Mouse (Mus musculus): Measurements from ENCODE around the gene Cacnb2. TPM values are rescaled to one million over a fixed set of nuclear protein-coding genes. Genes with fewer than 3 reads are reported as not detected.

The Cacnb2 gene
- polyA plus RNA-seq (2014; fragmentation: Nextera tagmentation; extraction: Ambion mirVana): 0.73 and 1.2 TPM in 2 replicates

DNA sequence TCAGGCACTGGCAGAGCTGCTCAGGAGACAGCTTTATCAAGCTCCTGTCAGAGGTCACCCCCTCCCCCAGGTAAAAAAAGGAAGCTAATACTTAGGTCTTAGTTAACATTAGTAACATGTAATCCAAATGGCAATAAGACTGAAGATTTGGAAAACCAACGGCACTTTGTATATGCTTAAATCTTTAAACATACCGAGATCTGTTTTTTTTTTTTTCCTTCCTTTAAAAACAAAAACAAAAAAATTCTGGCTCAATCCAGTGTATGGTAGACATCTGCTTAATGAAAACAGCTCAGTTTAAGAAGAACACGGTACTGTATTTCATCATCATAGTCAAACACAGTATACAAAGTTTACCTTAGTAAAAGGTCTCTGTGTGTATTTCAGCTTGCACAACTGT, at the start of gene Cacnb2:
Gene Cacnb2 (plus strand): TSS at position 301 of the 400 bp plus-strand sequence.
- H3K4me2 ChIP-seq (ENCODE audit: low read depth): peak within 1 kb of the TSS; percentile 95
- ATAC-seq (ENCODE audit: insufficient read depth, low FRiP score, low TSS enrichment) (no peak), DNase-seq (ENCODE audit: low spot score) (no peak)
- peaks cover 16% of the 10 kb centered on the region for H3K27me3 ChIP-seq (ENCODE audit: control insufficient read depth, insufficient read depth, low read length)
- H3K9ac ChIP-seq (ENCODE audit: low read length): peak within 1 kb of the TSS; percentile 63
- no peaks in the 10 kb centered on the region for H3K4me1 ChIP-seq (ENCODE audit: control insufficient read depth, insufficient read depth, low read length)
- H3K27ac ChIP-seq (ENCODE audit: low read depth, low read length): no peak within 1 kb of the TSS
- H3K9me3 ChIP-seq (ENCODE audit: control insufficient read depth, low read length): no peaks in the 10 kb centered on the region
- WGBS: 75% methylated on average over 3 of the region's 3 CpGs
- no peaks in the 10 kb centered on the region for H3K36me3 ChIP-seq (ENCODE audit: control insufficient read depth, insufficient read depth, low read length)
- H3K4me3 ChIP-seq (ENCODE audit: low read depth, low read length): peak within 1 kb of the TSS; percentile 38

DNA sequence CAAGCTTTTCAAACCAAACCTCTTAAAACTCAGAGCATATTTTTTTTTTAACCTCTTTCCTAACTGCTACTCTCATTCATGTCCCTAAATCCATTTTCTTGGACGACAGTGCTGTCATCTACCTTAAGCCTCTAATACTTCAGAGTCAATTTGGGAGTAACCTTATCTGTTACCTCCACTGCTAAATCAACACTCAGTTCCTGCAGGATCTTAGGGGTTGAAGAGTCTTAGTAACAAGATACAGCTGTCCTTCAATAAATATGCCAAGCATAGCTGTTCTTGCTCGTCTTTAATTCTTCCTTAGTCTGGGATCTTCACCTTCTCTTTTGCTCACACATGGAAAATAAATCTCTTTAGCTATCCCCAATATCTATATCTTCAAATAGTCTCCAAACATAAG, 34.9 kb upstream of the Cacnb2 start:
- no peak overlapping the region for H3K27ac ChIP-seq (ENCODE audit: low read depth, low read length)
- no peak overlapping the region for H3K9ac ChIP-seq (ENCODE audit: low read length)
- no peak for DNase-seq (ENCODE audit: low spot score)
- 67% methylated on average over 2 of the region's 2 CpGs for WGBS
- H3K36me3 ChIP-seq (ENCODE audit: control insufficient read depth, insufficient read depth, low read length): no peaks in the 10 kb centered on the region
- no peak overlapping the region for H3K4me3 ChIP-seq (ENCODE audit: low read depth, low read length)
- H3K9me3 ChIP-seq (ENCODE audit: control insufficient read depth, low read length): no peaks in the 10 kb centered on the region
- H3K27me3 ChIP-seq (ENCODE audit: control insufficient read depth, insufficient read depth, low read length): no peaks in the 10 kb centered on the region
- no peak overlapping the region for H3K4me2 ChIP-seq (ENCODE audit: low read depth)
- H3K4me1 ChIP-seq (ENCODE audit: control insufficient read depth, insufficient read depth, low read length): no peaks in the 10 kb centered on the region
- no peak for ATAC-seq (ENCODE audit: insufficient read depth, low FRiP score, low TSS enrichment)

DNA sequence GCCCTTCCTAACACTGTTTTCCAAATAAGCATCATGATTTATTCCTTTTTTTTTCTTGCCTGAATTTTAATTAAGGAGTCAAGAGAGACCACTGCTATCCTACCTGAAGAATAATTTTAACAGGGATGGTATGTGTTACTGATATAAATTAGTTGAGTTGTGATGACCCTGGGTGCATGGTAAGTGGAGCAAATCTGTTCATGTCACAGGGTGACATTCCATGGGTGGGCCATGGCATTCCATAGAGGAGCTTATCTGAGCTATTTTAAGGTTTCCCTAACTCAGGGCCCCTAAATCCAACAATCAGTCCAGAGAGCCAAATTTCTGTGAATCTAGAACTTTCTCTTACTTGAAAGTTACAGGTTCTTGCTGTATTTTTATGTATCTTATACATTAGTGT, 31.6 kb upstream of the Cacnb2 start:
- no peak for DNase-seq (ENCODE audit: low spot score)
- Histone ChIP-seq H3K36me3 (ENCODE audit: control insufficient read depth, insufficient read depth, low read length) (no peaks in the 10 kb centered on the region), H3K9me3 (ENCODE audit: control insufficient read depth, low read length) (no peaks in the 10 kb centered on the region), H3K27me3 (ENCODE audit: control insufficient read depth, insufficient read depth, low read length) (no peaks in the 10 kb centered on the region), H3K4me1 (ENCODE audit: control insufficient read depth, insufficient read depth, low read length) (no peaks in the 10 kb centered on the region), H3K9ac (ENCODE audit: low read length) (no peak overlapping the region), H3K4me3 (ENCODE audit: low read depth, low read length) (no peak overlapping the region), H3K4me2 (ENCODE audit: low read depth) (no peak overlapping the region), H3K27ac (ENCODE audit: low read depth, low read length) (no peak overlapping the region)
- no peak for ATAC-seq (ENCODE audit: insufficient read depth, low FRiP score, low TSS enrichment)

DNA sequence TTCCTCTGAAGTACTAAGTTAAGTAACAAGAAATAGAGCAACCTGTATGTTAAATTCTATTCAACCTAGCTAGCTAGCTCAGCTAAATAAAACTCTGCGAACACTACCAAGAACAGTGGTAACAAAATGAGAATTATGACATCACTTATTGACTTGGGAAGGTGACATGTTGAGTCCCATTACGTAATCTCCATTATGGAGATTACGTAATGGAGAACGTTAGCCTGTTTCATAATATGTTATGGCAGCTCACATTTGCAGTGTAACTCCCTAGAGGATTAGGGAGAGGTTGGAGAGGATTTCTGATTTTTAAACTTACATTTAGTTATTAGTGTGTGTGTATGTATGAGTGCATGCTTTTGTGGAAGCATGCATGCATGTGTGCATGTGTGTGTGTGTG, 13.3 kb upstream of the Cacnb2 start:
- 89% methylated on average over 4 of the region's 4 CpGs for WGBS
- Histone ChIP-seq H3K4me2 (ENCODE audit: low read depth) (no peak overlapping the region), H3K4me3 (ENCODE audit: low read depth, low read length) (no peak overlapping the region), H3K27ac (ENCODE audit: low read depth, low read length) (no peak overlapping the region), H3K27me3 (ENCODE audit: control insufficient read depth, insufficient read depth, low read length) (no peaks in the 10 kb centered on the region), H3K9ac (ENCODE audit: low read length) (no peak overlapping the region), H3K9me3 (ENCODE audit: control insufficient read depth, low read length) (no peaks in the 10 kb centered on the region), H3K36me3 (ENCODE audit: control insufficient read depth, insufficient read depth, low read length) (no peaks in the 10 kb centered on the region), H3K4me1 (ENCODE audit: control insufficient read depth, insufficient read depth, low read length) (no peaks in the 10 kb centered on the region)
- ATAC-seq (ENCODE audit: insufficient read depth, low FRiP score, low TSS enrichment) (no peak), DNase-seq (ENCODE audit: low spot score) (no peak)

DNA sequence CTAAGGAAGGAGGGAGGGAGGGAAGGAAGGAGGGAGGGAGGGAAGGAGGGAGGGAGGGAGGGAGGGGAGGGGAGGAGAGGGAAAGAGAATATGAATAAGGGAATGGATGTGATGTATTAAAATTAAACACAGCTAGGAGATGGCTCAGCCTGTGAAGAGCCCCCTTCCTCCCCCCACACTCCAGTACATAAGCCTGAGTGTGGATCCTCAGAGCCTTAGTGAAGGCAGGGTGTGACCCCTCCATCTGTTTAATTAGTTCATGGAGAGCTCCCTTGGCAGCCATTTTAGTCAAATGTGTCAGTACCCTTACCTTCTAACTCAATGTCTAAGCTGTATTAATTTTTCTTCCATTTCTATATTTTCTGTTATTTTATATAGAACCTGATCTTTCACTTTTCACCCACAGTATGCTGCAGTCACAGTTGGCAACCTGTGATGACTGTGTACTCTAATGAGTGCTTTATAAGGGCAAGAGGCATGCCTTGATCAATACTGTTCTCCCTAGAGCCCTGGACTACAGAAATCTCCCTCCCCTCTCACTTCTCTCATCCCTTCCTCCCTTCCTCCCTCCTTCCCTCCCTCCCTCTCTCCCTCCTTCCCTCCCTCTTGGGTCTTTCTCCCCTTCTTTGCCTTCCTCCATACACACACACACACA, 4.9 kb upstream of the Cacnb2 start:
- no peaks in the 10 kb centered on the region for H3K4me1 ChIP-seq (ENCODE audit: control insufficient read depth, insufficient read depth, low read length)
- ATAC-seq (ENCODE audit: insufficient read depth, low FRiP score, low TSS enrichment): no peak

DNA sequence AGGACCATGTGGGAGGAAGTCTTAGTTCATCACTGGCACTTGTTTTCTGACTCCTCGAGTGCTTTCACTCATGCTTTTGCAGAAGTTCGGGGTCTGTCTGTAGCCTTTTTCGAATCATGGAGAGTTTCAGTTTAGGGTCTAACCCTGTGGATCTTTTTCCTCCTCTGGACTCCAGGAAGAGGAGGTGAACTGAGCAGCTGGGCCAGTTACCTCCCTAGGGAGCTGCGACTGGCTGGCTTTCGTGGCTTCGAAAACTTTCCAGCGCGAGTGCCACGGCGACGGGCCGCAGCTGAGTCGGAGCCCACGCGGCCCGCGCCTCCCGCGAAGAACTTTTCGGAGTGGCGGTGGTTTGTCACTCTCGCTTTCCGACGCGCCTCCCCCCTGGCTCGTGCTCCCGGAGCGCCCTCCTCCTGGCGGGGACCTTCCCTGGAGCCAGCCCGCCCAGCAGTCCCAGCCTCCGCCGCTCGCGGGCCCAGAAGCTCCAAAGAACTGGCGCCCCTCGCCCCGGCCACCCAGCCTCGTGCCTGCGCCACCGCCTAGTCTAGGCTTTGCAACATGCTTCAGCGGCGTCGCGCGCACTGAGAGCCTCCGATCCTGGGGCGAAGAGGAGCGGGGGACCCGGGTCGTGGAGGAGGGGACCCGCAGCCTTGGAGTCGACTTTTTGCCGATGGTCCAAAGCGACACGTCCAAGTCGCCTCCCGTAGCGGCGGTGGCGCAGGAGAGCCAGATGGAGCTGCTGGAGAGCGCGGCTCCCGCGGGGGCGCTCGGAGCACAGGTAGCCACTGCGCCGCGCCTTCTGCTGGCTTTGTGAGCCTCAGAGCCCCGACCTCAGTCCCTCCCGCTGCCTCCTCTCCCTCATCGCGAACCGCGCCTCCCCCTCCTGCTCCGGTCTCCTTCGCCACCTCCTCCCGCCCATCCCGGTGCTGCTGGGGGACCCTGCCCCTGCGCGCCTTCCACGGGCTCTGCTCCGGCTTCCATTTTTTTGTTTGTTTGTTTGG, 1.2 kb downstream of the Cacnb2 start:
- ATAC-seq (ENCODE audit: insufficient read depth, low FRiP score, low TSS enrichment) (peak; percentile 81), DNase-seq (ENCODE audit: low spot score) (peak; percentile 76)
- Histone ChIP-seq H3K4me2 (ENCODE audit: low read depth) (peak overlapping the region; percentile 95), H3K27ac (ENCODE audit: low read depth, low read length) (no peak overlapping the region), H3K4me3 (ENCODE audit: low read depth, low read length) (peak overlapping the region; percentile 38), H3K9me3 (ENCODE audit: control insufficient read depth, low read length) (no peaks in the 10 kb centered on the region), H3K36me3 (ENCODE audit: control insufficient read depth, insufficient read depth, low read length) (no peaks in the 10 kb centered on the region), H3K27me3 (ENCODE audit: control insufficient read depth, insufficient read depth, low read length) (peaks cover 16% of the 10 kb centered on the region), H3K9ac (ENCODE audit: low read length) (peak overlapping the region; percentile 63), H3K4me1 (ENCODE audit: control insufficient read depth, insufficient read depth, low read length) (no peaks in the 10 kb centered on the region)
- WGBS: under 1% methylated on average over 79 of the region's 83 CpGs

More for the DNA sequence above, 4.9 kb upstream of the Cacnb2 start:
- no peaks in the 10 kb centered on the region for H3K9me3 ChIP-seq (ENCODE audit: control insufficient read depth, low read length)
- H3K27me3 ChIP-seq (ENCODE audit: control insufficient read depth, insufficient read depth, low read length): no peaks in the 10 kb centered on the region
- no peak overlapping the region for H3K4me3 ChIP-seq (ENCODE audit: low read depth, low read length)
- no peak overlapping the region for H3K27ac ChIP-seq (ENCODE audit: low read depth, low read length)
- DNase-seq (ENCODE audit: low spot score): no peak
- no peak overlapping the region for H3K9ac ChIP-seq (ENCODE audit: low read length)
- H3K4me2 ChIP-seq (ENCODE audit: low read depth): no peak overlapping the region
- no peaks in the 10 kb centered on the region for H3K36me3 ChIP-seq (ENCODE audit: control insufficient read depth, insufficient read depth, low read length)

DNA sequence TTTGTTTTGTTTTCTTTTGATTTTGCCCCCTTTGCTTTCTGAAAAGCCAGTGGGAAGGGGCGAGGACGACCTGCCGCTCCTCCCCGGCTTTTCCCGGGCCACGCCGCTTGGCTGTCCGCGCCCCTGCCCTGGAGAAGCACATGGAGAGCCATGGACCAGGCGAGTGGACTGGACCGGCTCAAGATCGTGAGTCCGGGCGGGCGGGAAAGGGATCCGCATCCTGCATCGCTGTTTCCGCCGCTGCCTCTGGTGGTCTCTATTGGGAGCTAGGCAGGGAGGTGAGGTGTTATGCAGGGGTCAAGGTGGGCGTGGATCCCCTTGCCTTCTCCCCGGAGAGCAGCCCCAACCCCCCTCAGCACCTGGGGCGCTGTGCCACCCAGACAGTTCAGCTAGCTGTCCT, 1.9 kb downstream of the Cacnb2 start:
- peaks cover 16% of the 10 kb centered on the region for H3K27me3 ChIP-seq (ENCODE audit: control insufficient read depth, insufficient read depth, low read length)
- no peak overlapping the region for H3K27ac ChIP-seq (ENCODE audit: low read depth, low read length)
- peak overlapping the region; percentile 38 for H3K4me3 ChIP-seq (ENCODE audit: low read depth, low read length)
- H3K4me2 ChIP-seq (ENCODE audit: low read depth): peak overlapping the region; percentile 95
- WGBS: under 1% methylated on average over 20 of the region's 22 CpGs
- H3K36me3 ChIP-seq (ENCODE audit: control insufficient read depth, insufficient read depth, low read length): no peaks in the 10 kb centered on the region
- peak; percentile 48 for DNase-seq (ENCODE audit: low spot score)
- H3K9me3 ChIP-seq (ENCODE audit: control insufficient read depth, low read length): no peaks in the 10 kb centered on the region
- H3K9ac ChIP-seq (ENCODE audit: low read length): peak overlapping the region; percentile 63
- peak; percentile 42; the same call in 1 of the 2 replicates for ATAC-seq (ENCODE audit: insufficient read depth, low FRiP score, low TSS enrichment)
- H3K4me1 ChIP-seq (ENCODE audit: control insufficient read depth, insufficient read depth, low read length): 0 out of 2 replicates have a peak, but pooled peaks cover 1% of the 10 kb centered on the region

DNA sequence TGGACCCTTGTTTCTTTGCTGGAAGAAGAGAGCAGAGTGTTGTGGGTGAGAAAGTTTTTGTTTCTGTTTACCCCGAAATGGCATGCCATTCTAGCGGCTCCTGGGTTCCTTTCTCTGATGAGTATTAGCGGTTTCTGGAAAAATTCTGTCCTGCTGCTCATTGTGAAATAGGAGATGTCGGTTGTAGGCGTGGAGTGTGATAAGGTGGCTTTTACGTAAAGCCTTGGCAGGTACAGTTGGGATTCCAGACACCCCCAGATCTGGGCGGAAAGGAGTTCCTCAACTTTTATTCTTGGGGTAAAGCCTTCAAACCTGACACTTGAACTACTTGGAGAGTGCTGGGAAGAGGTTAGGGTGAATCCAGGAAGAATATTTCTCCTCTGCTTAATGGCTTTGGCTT, 2.3 kb downstream of the Cacnb2 start:
- ATAC-seq (ENCODE audit: insufficient read depth, low FRiP score, low TSS enrichment): no peak
- H3K9me3 ChIP-seq (ENCODE audit: control insufficient read depth, low read length): no peaks in the 10 kb centered on the region
- H3K36me3 ChIP-seq (ENCODE audit: control insufficient read depth, insufficient read depth, low read length): no peaks in the 10 kb centered on the region
- peaks cover 16% of the 10 kb centered on the region for H3K27me3 ChIP-seq (ENCODE audit: control insufficient read depth, insufficient read depth, low read length)
- peak overlapping the region; percentile 63 for H3K9ac ChIP-seq (ENCODE audit: low read length)
- H3K4me3 ChIP-seq (ENCODE audit: low read depth, low read length): peak overlapping the region; percentile 38
- no peak overlapping the region for H3K27ac ChIP-seq (ENCODE audit: low read depth, low read length)
- H3K4me2 ChIP-seq (ENCODE audit: low read depth): peak overlapping the region; percentile 95
- no peak for DNase-seq (ENCODE audit: low spot score)
- 11% methylated on average over 7 of the region's 7 CpGs for WGBS
- H3K4me1 ChIP-seq (ENCODE audit: control insufficient read depth, insufficient read depth, low read length): 0 out of 2 replicates have a peak, but pooled peaks cover 3% of the 10 kb centered on the region
